Mouse (Mus musculus): Measurements from ENCODE around the gene S100a2. TPM values are rescaled to one million over a fixed set of nuclear protein-coding genes. Genes with fewer than 3 reads are reported as not detected.

Gene S100a2
- polyA plus RNA-seq, 1 experiment from 2014 or later, result not detected

Other genes with a start within 250 kb of the S100a2 start
- gene Slc27a3, start 200.3 kb upstream of the S100a2 start, polyA plus RNA-seq (2018), result 0.09 to 0.76 TPM (median 0.25 TPM) in 3 replicates
- 20.2 to 26.1 TPM (median 23.4 TPM) in 3 replicates for gene Ints3, start 156.6 kb upstream of the S100a2 start, polyA plus RNA-seq (2018)
- gene Npr1, start 124.4 kb upstream of the S100a2 start, polyA plus RNA-seq (2018), result 0.35 to 1.1 TPM (median 0.40 TPM) in 3 replicates
- 17.9 to 39.5 TPM (median 31.2 TPM) in 3 replicates for gene Ilf2, start 114.1 kb upstream of the S100a2 start, polyA plus RNA-seq (2018)
- gene Snapin, start 99.2 kb upstream of the S100a2 start, polyA plus RNA-seq (2018), result 56.7 to 92.3 TPM (median 76.9 TPM) in 3 replicates
- 50.7 to 64.7 TPM (median 57.9 TPM) in 3 replicates for gene Chtop, start 80.7 kb upstream of the S100a2 start, polyA plus RNA-seq (2018)
- 229 to 857 TPM (median 718 TPM) in 3 replicates for gene S100a1, start 75.9 kb upstream of the S100a2 start, polyA plus RNA-seq (2018)
- 61.0 to 85.4 TPM (median 63.2 TPM) in 3 replicates for gene S100a13, start 75.8 kb upstream of the S100a2 start, polyA plus RNA-seq (2018)
- not detected in 3 replicates for gene S100a14, start 63.4 kb upstream of the S100a2 start, polyA plus RNA-seq (2018)
- gene S100a16, start 53.0 kb upstream of the S100a2 start, polyA plus RNA-seq (2018), result not detected in 3 replicates
- not detected in 3 replicates for gene S100a3, start 29.7 kb upstream of the S100a2 start, polyA plus RNA-seq (2018)
- not detected in 3 replicates for gene Gm42674, start 11.7 kb downstream of the S100a2 start, polyA plus RNA-seq (2018)
- gene S100a4, start 13.5 kb downstream of the S100a2 start, polyA plus RNA-seq (2018), result 174 to 303 TPM (median 196 TPM) in 3 replicates
- gene S100a5, start 18.3 kb downstream of the S100a2 start, polyA plus RNA-seq (2018), result not detected in 3 replicates
- gene S100a6, start 22.6 kb downstream of the S100a2 start, polyA plus RNA-seq (2018), result 41.2 to 308 TPM (median 103 TPM) in 3 replicates
- gene S100a7a, start 63.8 kb downstream of the S100a2 start, polyA plus RNA-seq (2018), result not detected in 3 replicates
- 14.4 to 117 TPM (median 83.6 TPM) in 3 replicates for gene S100a8, start 78.7 kb downstream of the S100a2 start, polyA plus RNA-seq (2018)
- gene S100a9, start 105.5 kb downstream of the S100a2 start, polyA plus RNA-seq (2018), result 23.9 to 259 TPM (median 111 TPM) in 3 replicates
- gene Pglyrp4, start 136.7 kb downstream of the S100a2 start, polyA plus RNA-seq (2018), result not detected in 3 replicates
- not detected in 3 replicates for gene Gm5849, start 187.6 kb downstream of the S100a2 start, polyA plus RNA-seq (2018)